Mouse (Mus musculus) limb, embryonic 15.5 days (tissue): ENCODE measurements around the gene Bcl11b. TPM values are rescaled to one million over a fixed set of nuclear protein-coding genes. Genes with fewer than 3 reads are reported as not detected.

Experiments used
- ATAC-seq: fragments of 200-750 bp; cut with Nextera tagmentation; 2 replicates; pipeline ENCODE4 v1.8.0; 2017; ENCODE audit warnings: low read depth, moderate TSS enrichment; ENCODE audit not compliant: insufficient number of reproducible peaks, low FRiP score, low TSS enrichment
- H3K27ac ChIP-seq: fragments of 300-500 bp; sonication (generic); 2 replicates; pipeline ENCODE4 v1.5.1; 2015; ENCODE audit warnings: moderate library complexity, mild to moderate bottlenecking, inconsistent platforms
- H3K27me3 ChIP-seq: fragments of 300-500 bp; sonication (generic); 2 replicates; pipeline ENCODE4 v1.6.1; 2015; ENCODE audit warnings: inconsistent platforms
- H3K36me3 ChIP-seq: fragments of 300-500 bp; sonication (generic); 2 replicates; pipeline ENCODE4 v1.6.1; 2015; ENCODE audit warnings: inconsistent platforms
- H3K4me1 ChIP-seq: fragments of 300-500 bp; sonication (generic); 2 replicates; pipeline ENCODE4 v1.6.1; 2015; ENCODE audit warnings: inconsistent platforms
- H3K4me2 ChIP-seq: fragments of 300-500 bp; sonication (generic); 2 replicates; pipeline ENCODE4 v1.6.1; 2015; ENCODE audit warnings: mild to moderate bottlenecking, inconsistent platforms
- H3K4me3 ChIP-seq: fragments of 300-500 bp; sonication (generic); 2 replicates; pipeline ENCODE4 v1.5.1; 2015; ENCODE audit warnings: mild to moderate bottlenecking, inconsistent platforms
- H3K9ac ChIP-seq: fragments of 300-500 bp; sonication (generic); 2 replicates; pipeline ENCODE4 v1.6.1; 2015; ENCODE audit warnings: inconsistent platforms
- H3K9me3 ChIP-seq: fragments of 300-500 bp; sonication (generic); 2 replicates; pipeline ENCODE4 v1.6.1; 2016; ENCODE audit warnings: inconsistent platforms
- WGBS: fragments of 180-500 bp; shearing (Covaris S2); methylation state at CpG from one replicate; pipeline ENCODE4 v1.1.7; 2015; 5-methylcytosine and 5-hydroxymethylcytosine counted together
- polyA plus RNA-seq: library from polyadenylated mRNA; unstranded; fragments of >200 nt; fragmentation: Nextera tagmentation; extraction: Ambion mirVana; gene quantifications from 2 replicates; pipeline ENCODE4 v1.2.1, GENCODE M21; 2015

The Bcl11b gene
- polyA plus RNA-seq, 1 experiment from 2014 or later: 19.9 TPM

DNA sequence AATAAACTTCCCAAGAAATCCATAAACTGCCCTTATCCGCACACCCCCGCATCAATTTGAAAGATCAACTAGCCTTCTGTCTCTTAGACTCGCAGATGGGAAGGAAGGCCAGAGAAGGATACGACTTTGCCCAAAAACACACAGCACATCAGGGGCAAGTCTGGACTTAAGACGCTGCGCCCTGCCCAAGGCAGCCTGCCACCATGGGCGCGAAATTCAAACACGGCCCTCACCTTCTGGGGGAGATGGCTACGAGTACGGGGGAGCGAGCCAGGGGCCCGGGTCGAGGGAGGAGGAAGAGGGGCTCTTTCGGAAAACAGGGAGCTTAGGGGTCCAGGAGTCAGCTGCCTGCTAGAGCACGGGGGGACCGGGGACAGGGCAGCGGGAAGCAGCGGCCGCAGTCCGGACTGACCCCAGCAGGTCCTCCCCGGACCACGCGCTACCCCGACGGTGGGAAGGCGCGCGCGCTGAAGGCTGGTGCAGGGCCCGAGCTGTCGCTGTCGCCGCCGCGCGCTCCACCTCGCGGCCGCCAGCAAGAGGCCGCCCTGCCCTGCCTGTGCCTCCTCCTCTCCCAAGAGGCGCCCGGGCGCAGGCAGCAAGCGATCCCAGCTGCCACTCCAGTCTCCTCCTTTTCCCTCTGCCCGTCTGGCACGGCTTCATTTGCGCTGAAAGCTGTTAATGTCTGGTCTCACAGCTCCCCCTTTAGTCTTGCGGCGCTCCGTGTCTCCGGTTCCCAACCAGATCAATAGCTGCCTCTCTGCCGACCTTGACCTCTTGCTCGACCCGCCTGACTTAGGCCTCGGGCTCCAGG, 2.6 kb upstream of the Bcl11b start:
- Histone ChIP-seq H3K36me3 (no peaks in the 10 kb centered on the region), H3K27ac (peak overlapping the region; percentile 43; the same call in 1 of the 2 replicates), H3K27me3 (peaks cover 41% of the 10 kb centered on the region), H3K4me1 (peaks cover 29% of the 10 kb centered on the region), H3K9me3 (no peaks in the 10 kb centered on the region), H3K4me3 (peak overlapping the region; percentile 85), H3K4me2 (peak overlapping the region; percentile 97), H3K9ac (0 out of 2 replicates have a peak overlapping the region, but pooled peaks have one; percentile 17)
- peak; percentile 36 for ATAC-seq
- under 1% methylated on average over 50 of the region's 56 CpGs for WGBS

- Histone ChIP-seq H3K4me1 (peaks cover 29% of the 10 kb centered on the region), H3K4me3 (peak overlapping the region; percentile 85), H3K27ac (peak overlapping the region; percentile 34; the same call in 1 of the 2 replicates), H3K4me2 (peak overlapping the region; percentile 97), H3K27me3 (peaks cover 47% of the 10 kb centered on the region), H3K36me3 (no peaks in the 10 kb centered on the region), H3K9ac (peak overlapping the region; percentile 5; the same call in 1 of the 2 replicates), H3K9me3 (no peaks in the 10 kb centered on the region)
- WGBS: 6% methylated on average over 14 of the region's 14 CpGs
- no peak for ATAC-seq
These were observed 2.0 kb upstream of the Bcl11b start for GRCm38 (mm10) chr12:108005488-108005800.

DNA sequence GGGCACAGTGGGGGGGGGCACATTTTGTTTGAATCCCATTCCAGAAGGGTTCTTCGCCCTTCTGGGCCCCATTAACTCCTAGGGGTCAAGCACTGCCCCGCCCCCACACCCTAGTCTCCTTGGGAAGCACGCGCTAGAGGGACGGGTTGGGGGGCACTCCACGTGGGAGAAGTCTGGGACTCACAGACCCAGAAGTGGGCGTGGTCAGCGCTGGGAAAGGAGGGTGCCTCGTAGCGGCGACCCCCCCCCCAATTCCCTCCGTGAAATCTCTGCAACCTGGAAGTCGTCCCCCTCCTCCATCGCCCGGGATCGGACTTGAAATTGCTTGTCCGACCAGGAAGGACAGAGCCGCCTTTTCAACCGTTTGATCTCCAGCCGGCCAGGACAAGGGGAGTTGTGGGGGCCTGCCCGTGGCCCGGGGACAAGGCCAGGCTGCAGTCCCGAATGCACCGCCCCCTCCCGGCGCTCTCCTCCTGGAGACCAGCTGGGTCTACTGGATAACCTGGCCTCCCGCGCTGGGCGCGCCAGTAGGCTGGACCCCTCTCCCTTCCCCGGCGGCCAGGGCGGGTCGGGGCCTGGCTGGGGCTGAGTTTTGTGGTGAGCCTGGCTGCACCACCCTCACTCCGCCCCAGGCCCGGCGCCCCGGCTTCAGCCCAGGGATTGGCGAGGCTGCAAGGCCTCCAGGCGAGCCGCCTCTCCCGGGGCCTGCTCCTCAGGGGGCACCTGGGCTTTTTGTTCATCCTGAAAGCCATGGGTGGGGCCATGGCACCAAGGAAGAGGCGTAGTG, 1.5 kb upstream of the Bcl11b start:
- Histone ChIP-seq H3K4me1 (peaks cover 29% of the 10 kb centered on the region), H3K9ac (peak overlapping the region; percentile 5; the same call in 1 of the 2 replicates), H3K36me3 (no peaks in the 10 kb centered on the region), H3K4me3 (peak overlapping the region; percentile 85), H3K9me3 (no peaks in the 10 kb centered on the region), H3K27ac (peak overlapping the region; percentile 34; the same call in 1 of the 2 replicates), H3K4me2 (peak overlapping the region; percentile 97), H3K27me3 (peaks cover 48% of the 10 kb centered on the region)
- ATAC-seq: no peak
- WGBS: under 1% methylated on average over 43 of the region's 43 CpGs

DNA sequence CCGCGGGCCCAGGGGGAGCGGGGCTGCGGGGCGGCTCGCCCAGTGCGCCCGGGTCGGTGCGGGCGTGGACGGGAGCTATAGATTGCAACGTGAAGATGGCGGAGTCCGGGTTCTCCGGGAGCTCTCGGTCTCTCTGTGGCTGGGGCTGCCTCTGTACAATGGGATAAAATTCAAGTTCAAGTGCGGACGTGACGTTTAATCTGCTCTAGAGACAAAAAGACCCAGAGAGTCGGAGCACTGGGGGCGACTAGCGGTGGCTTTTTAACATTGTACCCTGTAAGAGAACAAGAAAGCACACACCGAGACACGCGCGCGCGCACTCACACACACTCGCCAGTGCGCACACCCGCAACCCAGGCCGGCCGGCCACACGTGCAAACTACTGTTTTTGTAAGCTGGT, 526 bp upstream of the Bcl11b start:
- Histone ChIP-seq H3K4me1 (peaks cover 29% of the 10 kb centered on the region), H3K9me3 (no peaks in the 10 kb centered on the region), H3K4me3 (peak overlapping the region; percentile 85), H3K9ac (peak overlapping the region; percentile 85), H3K27ac (peak overlapping the region; percentile 95), H3K4me2 (peak overlapping the region; percentile 97), H3K27me3 (peaks cover 52% of the 10 kb centered on the region), H3K36me3 (no peaks in the 10 kb centered on the region)
- ATAC-seq: peak; percentile 59; the same call in 1 of the 2 replicates
- WGBS: under 1% methylated on average over 35 of the region's 35 CpGs

- H3K4me3 ChIP-seq: peak overlapping the region; percentile 85
- ATAC-seq: no peak
- peaks cover 40% of the 10 kb centered on the region for H3K4me1 ChIP-seq
- WGBS: under 1% methylated on average over 49 of the region's 78 CpGs
- no peaks in the 10 kb centered on the region for H3K36me3 ChIP-seq
- H3K27ac ChIP-seq: peak overlapping the region; percentile 95
- peaks cover 52% of the 10 kb centered on the region for H3K27me3 ChIP-seq
- H3K9ac ChIP-seq: peak overlapping the region; percentile 85
- no peaks in the 10 kb centered on the region for H3K9me3 ChIP-seq
- peak overlapping the region; percentile 97 for H3K4me2 ChIP-seq
These were observed 789 bp downstream of the Bcl11b start for GRCm38 (mm10) chr12:108002436-108003189.

- no peak for ATAC-seq
- H3K27me3 ChIP-seq: peaks cover 51% of the 10 kb centered on the region
- 2% methylated on average over 37 of the region's 37 CpGs for WGBS
- H3K9me3 ChIP-seq: no peaks in the 10 kb centered on the region
- 0 out of 2 replicates have a peak overlapping the region, but pooled peaks have one; percentile 29 for H3K27ac ChIP-seq
- 0 out of 2 replicates have a peak overlapping the region, but pooled peaks have one; percentile 17 for H3K9ac ChIP-seq
- H3K4me3 ChIP-seq: peak overlapping the region; percentile 85
- H3K36me3 ChIP-seq: no peaks in the 10 kb centered on the region
- peak overlapping the region; percentile 97 for H3K4me2 ChIP-seq
- H3K4me1 ChIP-seq: peaks cover 46% of the 10 kb centered on the region
These were observed 1.6 kb downstream of the Bcl11b start for GRCm38 (mm10) chr12:108001652-108002340.

- H3K27me3 ChIP-seq: peaks cover 40% of the 10 kb centered on the region
- H3K9ac ChIP-seq: no peak overlapping the region
- no peaks in the 10 kb centered on the region for H3K36me3 ChIP-seq
- WGBS: 15% methylated on average over 2 of the region's 2 CpGs
- 0 out of 2 replicates have a peak overlapping the region, but pooled peaks have one; percentile 17 for H3K27ac ChIP-seq
- no peak for ATAC-seq
- H3K9me3 ChIP-seq: no peaks in the 10 kb centered on the region
- peak overlapping the region; percentile 97 for H3K4me2 ChIP-seq
- peaks cover 40% of the 10 kb centered on the region for H3K4me1 ChIP-seq
- peak overlapping the region; percentile 85 for H3K4me3 ChIP-seq
These were observed 2.7 kb downstream of the Bcl11b start for GRCm38 (mm10) chr12:108000715-108001080.

- Histone ChIP-seq H3K4me3 (peak overlapping the region; percentile 85), H3K36me3 (no peaks in the 10 kb centered on the region), H3K4me1 (peaks cover 33% of the 10 kb centered on the region), H3K9me3 (no peaks in the 10 kb centered on the region), H3K27ac (0 out of 2 replicates have a peak overlapping the region, but pooled peaks have one; percentile 17), H3K9ac (no peak overlapping the region), H3K27me3 (peaks cover 37% of the 10 kb centered on the region), H3K4me2 (peak overlapping the region; percentile 97)
- no peak for ATAC-seq
- WGBS: 52% methylated on average over 15 of the region's 15 CpGs
These were observed 3.4 kb downstream of the Bcl11b start for GRCm38 (mm10) chr12:107999751-108000714.

GRCm38 (mm10) chr12:107998746-107999145, 4.7 kb downstream of the Bcl11b start:
- Histone ChIP-seq H3K9ac (no peak overlapping the region), H3K27ac (no peak overlapping the region), H3K9me3 (no peaks in the 10 kb centered on the region), H3K4me2 (peak overlapping the region; percentile 30), H3K4me3 (peak overlapping the region; percentile 18), H3K4me1 (peaks cover 28% of the 10 kb centered on the region; the same call in 1 of the 2 replicates), H3K36me3 (no peaks in the 10 kb centered on the region), H3K27me3 (peaks cover 34% of the 10 kb centered on the region)
- 1% methylated on average over 20 of the region's 20 CpGs for WGBS
- no peak for ATAC-seq

DNA sequence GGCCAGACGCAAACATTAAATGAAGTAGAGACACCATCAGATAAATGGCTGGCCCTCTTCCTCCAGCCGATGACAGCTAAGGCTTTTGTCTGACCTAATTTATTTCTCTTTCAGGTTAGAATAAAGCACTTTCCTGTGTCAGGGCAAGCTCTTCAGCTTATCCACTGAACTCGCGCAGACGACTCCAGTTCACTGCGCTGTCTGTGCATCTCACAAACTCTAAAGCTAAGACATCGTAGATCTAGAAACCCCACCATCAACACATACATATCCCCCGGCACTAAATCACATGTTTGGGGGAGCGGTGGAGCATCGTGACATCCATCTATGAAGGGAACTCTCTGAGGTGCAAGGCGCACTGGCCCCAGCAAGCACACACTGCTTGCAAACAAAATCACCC, 5.5 kb downstream of the Bcl11b start:
- H3K36me3 ChIP-seq: no peaks in the 10 kb centered on the region
- peaks cover 35% of the 10 kb centered on the region; the same call in 1 of the 2 replicates for H3K4me1 ChIP-seq
- peak overlapping the region; percentile 18 for H3K4me3 ChIP-seq
- peak overlapping the region; percentile 30 for H3K4me2 ChIP-seq
- H3K27ac ChIP-seq: no peak overlapping the region
- ATAC-seq: no peak
- peaks cover 34% of the 10 kb centered on the region for H3K27me3 ChIP-seq
- H3K9me3 ChIP-seq: no peaks in the 10 kb centered on the region
- WGBS: 58% methylated on average over 11 of the region's 11 CpGs
- H3K9ac ChIP-seq: no peak overlapping the region
